In genomic region chr3:30658486-30658885, GRCm38 (mm10) we compare ENCODE assay signal across 11 mouse cellular contexts.
"Had no signal": no experiment of that assay in that cellular context is flagged by ENCODE, and none has a peak within 500 bp of the region (broad histone marks: within the 10 kb centered on the region; RNA-seq: fewer than 3 reads in every experiment).

No protein-coding gene starts in this region.

- DNase-seq: gastrocnemius, postnatal 14 days; gastrocnemius, postnatal 36 days; heart, postnatal 10 days; heart, postnatal 4 days; kidney, adult 18-20 months; kidney, adult 8-10 months; kidney, postnatal 10 days; kidney, postnatal 25 days; kidney, postnatal 4 days; liver; liver, embryonic 13.5 days had no signal
